12 mouse cellular contexts compared by ENCODE assay signal in the genomic region with DNA sequence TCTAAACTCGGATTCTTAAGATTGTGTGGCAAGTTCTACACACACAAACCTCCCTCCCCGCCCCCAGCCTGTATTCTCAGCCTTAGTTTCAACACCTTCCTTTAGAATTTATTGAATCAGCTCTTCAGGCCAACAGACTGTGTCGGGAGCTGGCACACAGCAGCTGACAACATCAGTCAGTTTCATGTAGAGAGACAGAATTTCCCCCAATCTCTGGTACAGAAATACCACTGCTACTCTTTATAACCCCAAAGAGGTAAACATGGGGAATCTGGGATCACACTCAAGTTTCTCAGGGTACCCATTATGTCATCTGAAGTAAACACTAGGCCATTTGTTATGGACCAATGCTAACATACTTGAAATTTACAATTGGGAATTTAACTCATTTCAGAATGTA.
DNase-seq lines count a peak whose midpoint lies in the region; ATAC-seq and TF ChIP-seq lines count a peak whose summit lies in the region.
"Had no signal": no experiment of that assay in that cellular context is flagged by ENCODE, and none has a peak within 500 bp of the region (broad histone marks: within the 10 kb centered on the region; RNA-seq: fewer than 3 reads in every experiment).

No protein-coding gene starts in this region.

- H3K27ac ChIP-seq in forebrain, embryonic 13.5 days, result no peak overlapping the region
- H3K27ac ChIP-seq in forebrain, embryonic 10.5 days, result no peak overlapping the region
- H3K27ac ChIP-seq in layer of hippocampus, adult 2 months, result peak overlapping the region; percentile 11; the same call in 1 of the 2 replicates
- H3K27ac ChIP-seq in forebrain, postnatal 0 days (ENCODE audit: low read depth, low read length), result peak overlapping the region; percentile 62; the same call in 1 of the 2 replicates
- H3K27ac ChIP-seq: hindbrain, postnatal 0 days; kidney, embryonic 15.5 days had no signal

- no peak overlapping the region for H3K4me2 ChIP-seq in forebrain, embryonic 13.5 days
- H3K4me2 ChIP-seq in forebrain, postnatal 0 days (ENCODE audit: low read depth), result no peak overlapping the region
- H3K4me2 ChIP-seq: kidney, embryonic 15.5 days; liver, embryonic 11.5 days had no signal

- no peak for DNase-seq in forebrain, embryonic 10.5 days (ENCODE audit: extremely low spot score, low spot score)
- no peak for DNase-seq in layer of hippocampus, adult 2 months (ENCODE audit: low spot score in 2 of 2)
- DNase-seq in layer of hippocampus, postnatal 25 days (ENCODE audit: extremely low spot score in 1 of 2, low spot score in 1 of 2), result no peak
- no peak for DNase-seq in forebrain, postnatal 0 days
- DNase-seq in lung, postnatal 25 days (ENCODE audit: low spot score), result peak; percentile 52
- no peak for DNase-seq in urinary bladder, postnatal 10 days (ENCODE audit: low spot score)
- DNase-seq in left cerebral cortex, adult 18-20 months (ENCODE audit: low spot score in 2 of 2), result no peak

- H3K4me1 ChIP-seq in forebrain, embryonic 13.5 days, result peaks cover 9% of the 10 kb centered on the region
- 0 out of 2 replicates have a peak, but pooled peaks cover 6% of the 10 kb centered on the region for H3K4me1 ChIP-seq in forebrain, embryonic 10.5 days
- H3K4me1 ChIP-seq in forebrain, postnatal 0 days (ENCODE audit: insufficient read depth), result peaks cover 6% of the 10 kb centered on the region

- TF ChIP-seq CTCF in layer of hippocampus, adult 2 months (conservative IDR thresholded peaks at IDR 0.05), result no peak
- TF ChIP-seq CTCF in forebrain, postnatal 0 days (IDR thresholded peaks at IDR 0.05; ENCODE audit: low read depth), result no peak

- H3K9ac ChIP-seq in forebrain, embryonic 13.5 days, result no peak overlapping the region
- no peak overlapping the region for H3K9ac ChIP-seq in forebrain, postnatal 0 days
- H3K9ac ChIP-seq: kidney, embryonic 15.5 days had no signal

- WGBS in forebrain, embryonic 13.5 days, result 48% methylated on average over 3 of the region's 3 CpGs
- WGBS in forebrain, embryonic 10.5 days, result 73% methylated on average over 3 of the region's 3 CpGs
- WGBS in forebrain, postnatal 0 days, result 32% methylated on average over 3 of the region's 3 CpGs

- no peaks in the 10 kb centered on the region for H3K36me3 ChIP-seq in forebrain, embryonic 13.5 days (ENCODE audit: poor library complexity, severe bottlenecking)
- H3K36me3 ChIP-seq in forebrain, embryonic 10.5 days (replicated peaks), result no peaks in the 10 kb centered on the region
- no peaks in the 10 kb centered on the region for H3K36me3 ChIP-seq in forebrain, postnatal 0 days (ENCODE audit: insufficient read depth)
- H3K36me3 ChIP-seq: kidney, embryonic 15.5 days had no signal

- no peaks in the 10 kb centered on the region for H3K9me3 ChIP-seq in forebrain, embryonic 13.5 days (replicated peaks)
- no peaks in the 10 kb centered on the region for H3K9me3 ChIP-seq in forebrain, embryonic 10.5 days
- no peaks in the 10 kb centered on the region for H3K9me3 ChIP-seq in forebrain, postnatal 0 days (ENCODE audit: low read length)
- H3K9me3 ChIP-seq: kidney, embryonic 15.5 days had no signal

- no peak overlapping the region for H3K4me3 ChIP-seq in forebrain, embryonic 13.5 days
- H3K4me3 ChIP-seq in forebrain, embryonic 10.5 days, result no peak overlapping the region
- H3K4me3 ChIP-seq in layer of hippocampus, adult 2 months, result no peak overlapping the region
- no peak overlapping the region for H3K4me3 ChIP-seq in forebrain, postnatal 0 days (ENCODE audit: low read depth, low read length)
- H3K4me3 ChIP-seq: erythroblast, embryonic 14.5 days; kidney, embryonic 15.5 days had no signal

- ATAC-seq in forebrain, embryonic 13.5 days, result peak; percentile 63
- ATAC-seq in forebrain, postnatal 0 days, result peak; percentile 25; the same call in 1 of the 2 replicates
- ATAC-seq: hindbrain, postnatal 0 days had no signal

- H3K27me3 ChIP-seq in forebrain, embryonic 13.5 days, result no peaks in the 10 kb centered on the region
- no peaks in the 10 kb centered on the region for H3K27me3 ChIP-seq in forebrain, embryonic 10.5 days (ENCODE audit: poor library complexity, severe bottlenecking)
- H3K27me3 ChIP-seq in forebrain, postnatal 0 days (ENCODE audit: insufficient read depth, low read length), result no peaks in the 10 kb centered on the region
- H3K27me3 ChIP-seq: kidney, embryonic 15.5 days had no signal

Comparison
In these comparisons a context has a peak if more than half of its experiments do, and no peak if none do; other contexts are left out.
1. H3K27ac ChIP-seq: peak in layer of hippocampus, adult 2 months (single experiment) and forebrain, postnatal 0 days (single experiment); none in forebrain, embryonic 13.5 days (single experiment) and forebrain, embryonic 10.5 days (single experiment).